Mouse (Mus musculus): Measurements from ENCODE around the gene Brap. TPM values are rescaled to one million over a fixed set of nuclear protein-coding genes. Genes with fewer than 3 reads are reported as not detected.
"Not testable (repeated sequence)": the region's sequence is repeated elsewhere in the genome, so short reads cannot be mapped to it uniquely, and the experiment has no call there.

The Brap gene
- polyA plus RNA-seq (2015; fragmentation: Nextera tagmentation; extraction: Ambion mirVana), result 43.1 and 44.6 TPM in 2 replicates

- ATAC-seq (ENCODE audit: low FRiP score, low read depth), result peak; percentile 92
- H3K9me3 ChIP-seq, result no peaks in the 10 kb centered on the region
- 2% methylated on average over 69 of the region's 85 CpGs for WGBS
Measured at GRCm38 (mm10) chr5:121660059-121660896, at the start of gene Brap, which contains the start of gene Acad10. TSS of gene Brap (plus strand) at chr5:121660563. TSS of gene Acad10 (minus strand) at chr5:121660514.

GRCm38 (mm10) chr5:121612036-121612435 is 48.3 kb upstream of the Brap start:
- H3K4me1 ChIP-seq (replicated peaks), result no peaks in the 10 kb centered on the region
- 87% methylated on average over 6 of the region's 6 CpGs for WGBS
- ATAC-seq (ENCODE audit: low FRiP score, low read depth), result no peak
- no peaks in the 10 kb centered on the region for H3K27me3 ChIP-seq
- no peak overlapping the region for H3K9ac ChIP-seq
- H3K4me2 ChIP-seq, result no peak overlapping the region
- H3K4me3 ChIP-seq, result no peak overlapping the region
- no peak overlapping the region for H3K27ac ChIP-seq (replicated peaks)
- no peaks in the 10 kb centered on the region for H3K9me3 ChIP-seq
- H3K36me3 ChIP-seq, result no peaks in the 10 kb centered on the region

More at GRCm38 (mm10) chr5:121660059-121660896, at the start of gene Brap, which contains the start of gene Acad10:
- peak within 1 kb of the TSS; percentile 61 for H3K27ac ChIP-seq (replicated peaks)
- peaks cover 16% of the 10 kb centered on the region for H3K36me3 ChIP-seq
- H3K27me3 ChIP-seq, result no peaks in the 10 kb centered on the region
- peak within 1 kb of the TSS; percentile 98 for H3K4me3 ChIP-seq
- peak within 1 kb of the TSS; percentile 69 for H3K4me2 ChIP-seq
- peaks cover 23% of the 10 kb centered on the region for H3K4me1 ChIP-seq (replicated peaks)
- H3K9ac ChIP-seq, result peak within 1 kb of the TSS; percentile 96

- H3K27me3 ChIP-seq; ATAC-seq (ENCODE audit: low FRiP score, low read depth); H3K36me3 ChIP-seq; H3K27ac ChIP-seq (replicated peaks); H3K9ac ChIP-seq; H3K4me1 ChIP-seq (replicated peaks); H3K4me3 ChIP-seq; H3K9me3 ChIP-seq; H3K4me2 ChIP-seq: not testable (repeated sequence)
- WGBS, result 84% methylated on average over 3 of the region's 3 CpGs
Measured at GRCm38 (mm10) chr5:121614921-121615320, 45.4 kb upstream of the Brap start.

GRCm38 (mm10) chr5:121618592-121619513 is 41.5 kb upstream of the Brap start, which contains the start of gene Acad12:
TSS of gene Acad12 (minus strand) at chr5:121618938.
- Histone ChIP-seq H3K36me3 (no peaks in the 10 kb centered on the region), H3K4me1 (replicated peaks) (peaks cover 13% of the 10 kb centered on the region), H3K9me3 (no peaks in the 10 kb centered on the region), H3K27ac (replicated peaks) (peak within 1 kb of the TSS; percentile 84), H3K4me2 (peak within 1 kb of the TSS; percentile 78), H3K27me3 (no peaks in the 10 kb centered on the region), H3K9ac (peak within 1 kb of the TSS; percentile 85), H3K4me3 (peak within 1 kb of the TSS; percentile 81)
- 1% methylated on average over 56 of the region's 58 CpGs for WGBS
- peak; percentile 89 for ATAC-seq (ENCODE audit: low FRiP score, low read depth)

- H3K9me3 ChIP-seq, result no peaks in the 10 kb centered on the region
- H3K9ac ChIP-seq, result no peak overlapping the region
- no peak overlapping the region for H3K27ac ChIP-seq (replicated peaks)
- H3K4me2 ChIP-seq, result no peak overlapping the region
- H3K4me3 ChIP-seq, result no peak overlapping the region
- ATAC-seq (ENCODE audit: low FRiP score, low read depth), result no peak
- H3K36me3 ChIP-seq, result no peaks in the 10 kb centered on the region
- WGBS, result 95% methylated on average over 5 of the region's 5 CpGs
- H3K4me1 ChIP-seq (replicated peaks), result peaks cover 13% of the 10 kb centered on the region
- H3K27me3 ChIP-seq, result no peaks in the 10 kb centered on the region
Measured at GRCm38 (mm10) chr5:121621102-121621501, 39.3 kb upstream of the Brap start.

GRCm38 (mm10) chr5:121623241-121623640 is 37.1 kb upstream of the Brap start:
- no peak for ATAC-seq (ENCODE audit: low FRiP score, low read depth)
- Histone ChIP-seq H3K4me2 (no peak overlapping the region), H3K27ac (replicated peaks) (no peak overlapping the region), H3K27me3 (no peaks in the 10 kb centered on the region), H3K9ac (no peak overlapping the region), H3K4me3 (no peak overlapping the region), H3K36me3 (no peaks in the 10 kb centered on the region), H3K4me1 (replicated peaks) (peaks cover 13% of the 10 kb centered on the region), H3K9me3 (no peaks in the 10 kb centered on the region)
- 93% methylated on average over 3 of the region's 3 CpGs for WGBS

GRCm38 (mm10) chr5:121627871-121628270 is 32.5 kb upstream of the Brap start:
- Histone ChIP-seq H3K9me3 (no peaks in the 10 kb centered on the region), H3K36me3 (no peaks in the 10 kb centered on the region), H3K9ac (no peak overlapping the region), H3K4me3 (no peak overlapping the region), H3K4me1 (replicated peaks) (no peaks in the 10 kb centered on the region), H3K27ac (replicated peaks) (no peak overlapping the region), H3K27me3 (no peaks in the 10 kb centered on the region), H3K4me2 (no peak overlapping the region)
- WGBS, result 5% methylated on average over 1 of the region's 1 CpGs
- no peak for ATAC-seq (ENCODE audit: low FRiP score, low read depth)

- 49% methylated on average over 9 of the region's 9 CpGs for WGBS
- not testable (repeated sequence) for ATAC-seq (ENCODE audit: low FRiP score, low read depth); H3K4me1 ChIP-seq (replicated peaks); H3K9me3 ChIP-seq; H3K4me2 ChIP-seq; H3K36me3 ChIP-seq; H3K9ac ChIP-seq; H3K27ac ChIP-seq (replicated peaks); H3K27me3 ChIP-seq; H3K4me3 ChIP-seq
Measured at GRCm38 (mm10) chr5:121631106-121631647, 29.2 kb upstream of the Brap start.

- no peaks in the 10 kb centered on the region for H3K27me3 ChIP-seq
- H3K4me3 ChIP-seq, result no peak overlapping the region
- no peaks in the 10 kb centered on the region for H3K4me1 ChIP-seq (replicated peaks)
- no peak overlapping the region for H3K27ac ChIP-seq (replicated peaks)
- H3K9me3 ChIP-seq, result no peaks in the 10 kb centered on the region
- no peaks in the 10 kb centered on the region for H3K36me3 ChIP-seq
- H3K9ac ChIP-seq, result no peak overlapping the region
- no peak overlapping the region for H3K4me2 ChIP-seq
- 41% methylated on average over 3 of the region's 3 CpGs for WGBS
- no peak for ATAC-seq (ENCODE audit: low FRiP score, low read depth)
Measured at GRCm38 (mm10) chr5:121632804-121633203, 27.6 kb upstream of the Brap start.

- H3K4me1 ChIP-seq (replicated peaks), result no peaks in the 10 kb centered on the region
- no peak overlapping the region for H3K4me3 ChIP-seq
- no peak overlapping the region for H3K27ac ChIP-seq (replicated peaks)
- no peaks in the 10 kb centered on the region for H3K36me3 ChIP-seq
- ATAC-seq (ENCODE audit: low FRiP score, low read depth), result no peak
- no peak overlapping the region for H3K9ac ChIP-seq
- no peaks in the 10 kb centered on the region for H3K9me3 ChIP-seq
- no peaks in the 10 kb centered on the region for H3K27me3 ChIP-seq
- 95% methylated on average over 5 of the region's 5 CpGs for WGBS
- no peak overlapping the region for H3K4me2 ChIP-seq
Measured at GRCm38 (mm10) chr5:121634668-121635067, 25.7 kb upstream of the Brap start.

- no peak overlapping the region for H3K4me2 ChIP-seq
- H3K27me3 ChIP-seq, result no peaks in the 10 kb centered on the region
- no peaks in the 10 kb centered on the region for H3K36me3 ChIP-seq
- no peaks in the 10 kb centered on the region for H3K4me1 ChIP-seq (replicated peaks)
- WGBS, result 90% methylated on average over 6 of the region's 6 CpGs
- no peak overlapping the region for H3K4me3 ChIP-seq
- no peak overlapping the region for H3K9ac ChIP-seq
- ATAC-seq (ENCODE audit: low FRiP score, low read depth), result no peak
- no peak overlapping the region for H3K27ac ChIP-seq (replicated peaks)
- no peaks in the 10 kb centered on the region for H3K9me3 ChIP-seq
Measured at GRCm38 (mm10) chr5:121637296-121637695, 23.1 kb upstream of the Brap start.
